Mouse (Mus musculus): ENCODE results near the gene Ripk1.
"Not testable (repeated sequence)": the region's sequence is repeated elsewhere in the genome, so short reads cannot be mapped to it uniquely, and the experiment has no call there.

DNA sequence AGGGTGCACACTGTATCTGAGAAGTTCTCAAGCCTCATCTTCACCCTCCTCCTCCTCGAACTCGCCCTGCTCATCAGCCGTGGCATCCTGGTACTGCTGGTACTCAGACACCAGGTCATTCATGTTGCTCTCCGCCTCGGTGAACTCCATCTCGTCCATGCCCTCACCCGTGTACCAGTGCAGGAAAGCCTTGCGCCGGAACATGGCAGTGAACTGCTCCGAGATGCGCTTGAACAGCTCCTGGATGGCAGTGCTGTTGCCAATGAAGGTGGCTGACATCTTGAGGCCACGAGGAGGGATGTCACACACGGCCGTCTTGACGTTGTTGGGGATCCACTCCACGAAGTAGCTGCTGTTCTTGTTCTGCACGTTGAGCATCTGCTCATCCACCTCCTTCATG, 72.3 kb downstream of the Ripk1 start:
- TF ChIP-seq POLR2A (IDR thresholded peaks at IDR 0.05; ENCODE audit: extremely low read depth, insufficient read depth, low read length); CTCF (IDR thresholded peaks at IDR 0.05; ENCODE audit: low read depth, low read length): not testable (repeated sequence)
